Mouse (Mus musculus): ENCODE data around the gene Lrwd1. TPM values are rescaled to one million over a fixed set of nuclear protein-coding genes. Genes with fewer than 3 reads are reported as not detected.
A peak's percentile ranks its signal among the peaks of the same experiment; 100 is the strongest.

Gene Lrwd1
- 34.5 and 36.6 TPM in 2 replicates for polyA plus RNA-seq (2016; fragmentation: Nextera tagmentation; extraction: Ambion mirVana)

DNA sequence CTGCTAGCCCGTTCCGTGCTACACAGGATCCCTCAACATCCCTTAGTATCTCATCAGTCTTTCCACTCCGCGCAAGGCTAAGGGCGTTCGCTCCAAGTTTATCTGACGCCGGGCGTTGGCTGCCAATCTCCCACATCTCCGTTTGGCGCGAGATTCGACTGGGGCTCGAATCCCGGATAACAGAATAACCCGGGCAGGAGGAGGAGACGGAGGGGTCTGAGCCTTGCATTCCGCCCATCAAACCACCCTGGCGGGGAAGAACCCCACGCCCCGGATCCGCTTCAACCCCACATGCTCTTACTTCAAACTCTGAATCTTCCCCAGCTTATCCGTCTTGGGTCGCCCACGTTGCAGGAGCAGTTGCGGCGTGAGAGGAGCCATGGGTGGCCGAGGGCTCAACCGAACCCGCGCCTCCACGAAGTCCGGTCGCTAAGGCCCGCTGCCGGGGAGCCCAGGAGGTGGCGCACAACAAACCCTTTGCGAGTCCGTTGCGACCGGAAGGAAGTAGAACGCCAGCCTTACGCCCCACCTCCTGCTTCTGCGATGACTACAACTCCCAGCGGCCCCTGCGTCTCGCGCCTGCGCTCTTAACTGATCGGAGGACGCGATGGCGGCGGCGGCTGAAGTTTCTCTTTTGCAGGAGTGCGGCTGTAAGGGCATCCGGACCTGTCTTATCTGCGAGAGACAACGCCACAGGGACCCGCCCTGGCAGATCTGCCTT is at the start of gene Lrwd1, which contains the start of gene Alkbh4:
Gene Lrwd1 (minus strand): TSS at position 504 of the 721 bp plus-strand sequence.
Gene Alkbh4 (plus strand): TSS at position 576 of the 721 bp plus-strand sequence.
- H3K27ac ChIP-seq, result peak within 1 kb of the TSS; percentile 60
- peaks cover 19% of the 10 kb centered on the region for H3K4me1 ChIP-seq
- no peaks in the 10 kb centered on the region for H3K9me3 ChIP-seq (replicated peaks)
- H3K4me2 ChIP-seq (replicated peaks), result peak within 1 kb of the TSS; percentile 90
- H3K4me3 ChIP-seq, result peak within 1 kb of the TSS; percentile 64
- ATAC-seq (ENCODE audit: low FRiP score), result peak; percentile 92
- WGBS, result under 1% methylated on average over 60 of the region's 60 CpGs
- peak within 1 kb of the TSS; percentile 74 for H3K9ac ChIP-seq
- no peaks in the 10 kb centered on the region for H3K27me3 ChIP-seq
- peaks cover 36% of the 10 kb centered on the region for H3K36me3 ChIP-seq

DNA sequence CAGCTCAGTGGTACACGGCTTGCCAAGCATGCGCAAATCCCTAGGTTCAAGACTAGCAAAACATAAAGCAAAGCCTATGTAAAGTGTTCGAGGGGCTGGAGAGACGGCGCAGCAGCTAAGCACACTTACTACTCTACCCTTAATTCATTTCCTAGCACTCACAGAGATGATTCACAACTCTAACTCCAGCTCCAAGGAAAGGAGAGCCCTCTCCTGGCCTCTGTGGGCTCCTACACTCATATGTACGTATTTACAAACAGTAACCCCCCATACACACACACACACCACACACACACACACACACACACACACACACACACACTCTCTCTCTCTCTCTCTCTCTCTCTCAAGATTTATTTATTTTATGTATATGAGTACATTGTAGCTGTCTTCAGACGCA is 47.9 kb upstream of the Lrwd1 start:
- Histone ChIP-seq H3K4me3 (no peak overlapping the region), H3K9me3 (replicated peaks) (no peaks in the 10 kb centered on the region), H3K4me2 (replicated peaks) (no peak overlapping the region), H3K27me3 (no peaks in the 10 kb centered on the region), H3K36me3 (peaks cover 74% of the 10 kb centered on the region), H3K9ac (no peak overlapping the region), H3K4me1 (no peaks in the 10 kb centered on the region), H3K27ac (no peak overlapping the region)
- WGBS, result 93% methylated on average over 7 of the region's 7 CpGs
- ATAC-seq (ENCODE audit: low FRiP score), result no peak

DNA sequence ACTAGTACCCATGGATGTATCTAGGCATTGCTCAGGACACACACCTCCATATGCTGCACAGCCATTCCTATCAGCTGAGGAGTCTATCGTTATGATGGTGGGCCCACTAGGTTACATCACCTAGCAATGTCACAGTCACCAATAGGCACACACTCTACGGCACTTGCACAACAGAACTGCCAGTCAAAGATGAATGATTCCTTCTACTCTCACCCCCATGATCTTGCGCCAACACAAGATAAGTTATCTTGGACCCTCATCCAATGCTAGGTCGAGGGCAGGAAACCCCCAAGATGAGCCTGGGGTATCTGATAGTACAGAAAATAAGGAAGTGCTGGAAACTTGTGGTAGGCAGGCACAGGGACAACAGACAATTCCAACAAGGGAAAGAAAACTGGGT is 47.0 kb upstream of the Lrwd1 start:
- no peak for ATAC-seq (ENCODE audit: low FRiP score)
- Histone ChIP-seq H3K9ac (no peak overlapping the region), H3K4me2 (replicated peaks) (no peak overlapping the region), H3K4me1 (no peaks in the 10 kb centered on the region), H3K36me3 (peaks cover 74% of the 10 kb centered on the region), H3K27ac (no peak overlapping the region), H3K4me3 (no peak overlapping the region), H3K27me3 (no peaks in the 10 kb centered on the region), H3K9me3 (replicated peaks) (no peaks in the 10 kb centered on the region)
- 87% methylated on average over 4 of the region's 4 CpGs for WGBS

DNA sequence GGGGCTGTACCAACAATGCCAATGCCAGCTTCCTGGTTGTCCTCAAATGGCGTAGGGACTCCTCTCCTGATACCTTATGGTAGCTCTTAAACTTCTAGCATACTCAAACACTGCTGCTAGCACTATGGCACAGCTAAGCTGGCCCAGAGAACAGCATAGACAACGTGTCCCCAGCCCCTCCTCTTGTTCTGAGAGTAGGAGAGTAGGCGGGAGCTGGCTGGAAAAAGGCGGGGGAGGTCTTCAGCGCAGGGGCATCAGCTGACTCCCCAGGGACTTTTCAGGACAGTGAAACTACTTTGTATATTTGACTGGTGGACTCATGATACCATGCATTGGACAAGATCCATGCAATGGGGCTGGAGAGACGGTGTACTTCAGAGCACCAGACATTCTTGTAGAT is 46.2 kb upstream of the Lrwd1 start:
- Histone ChIP-seq H3K36me3 (peaks cover 78% of the 10 kb centered on the region), H3K4me3 (no peak overlapping the region), H3K27me3 (no peaks in the 10 kb centered on the region), H3K27ac (no peak overlapping the region), H3K9ac (no peak overlapping the region), H3K4me1 (no peaks in the 10 kb centered on the region), H3K9me3 (replicated peaks) (no peaks in the 10 kb centered on the region), H3K4me2 (replicated peaks) (no peak overlapping the region)
- ATAC-seq (ENCODE audit: low FRiP score), result no peak
- WGBS, result 91% methylated on average over 6 of the region's 6 CpGs

DNA sequence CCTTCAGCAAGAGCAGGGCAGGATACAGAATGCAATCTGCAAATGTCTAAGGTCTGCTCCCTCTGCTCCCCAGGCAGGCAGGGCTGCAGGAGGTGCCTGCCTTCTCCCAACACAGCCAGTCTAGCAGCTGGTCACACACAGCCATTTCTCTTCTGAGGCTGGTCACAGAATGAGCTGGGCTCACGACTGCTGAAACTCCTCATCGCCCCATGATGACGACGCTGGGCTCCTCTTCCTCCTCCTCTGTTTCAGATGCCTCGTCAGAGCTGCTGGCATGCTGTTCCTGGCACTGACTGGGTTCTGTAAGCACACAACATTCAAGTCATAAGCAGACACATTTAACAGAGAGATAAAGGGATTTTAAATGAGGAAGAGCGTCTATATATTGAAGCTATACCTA is 45.3 kb upstream of the Lrwd1 start:
- Histone ChIP-seq H3K4me3 (no peak overlapping the region), H3K4me1 (no peaks in the 10 kb centered on the region), H3K27me3 (no peaks in the 10 kb centered on the region), H3K4me2 (replicated peaks) (no peak overlapping the region), H3K9me3 (replicated peaks) (no peaks in the 10 kb centered on the region), H3K36me3 (peaks cover 77% of the 10 kb centered on the region), H3K27ac (no peak overlapping the region), H3K9ac (no peak overlapping the region)
- 90% methylated on average over 6 of the region's 6 CpGs for WGBS
- ATAC-seq (ENCODE audit: low FRiP score), result no peak

DNA sequence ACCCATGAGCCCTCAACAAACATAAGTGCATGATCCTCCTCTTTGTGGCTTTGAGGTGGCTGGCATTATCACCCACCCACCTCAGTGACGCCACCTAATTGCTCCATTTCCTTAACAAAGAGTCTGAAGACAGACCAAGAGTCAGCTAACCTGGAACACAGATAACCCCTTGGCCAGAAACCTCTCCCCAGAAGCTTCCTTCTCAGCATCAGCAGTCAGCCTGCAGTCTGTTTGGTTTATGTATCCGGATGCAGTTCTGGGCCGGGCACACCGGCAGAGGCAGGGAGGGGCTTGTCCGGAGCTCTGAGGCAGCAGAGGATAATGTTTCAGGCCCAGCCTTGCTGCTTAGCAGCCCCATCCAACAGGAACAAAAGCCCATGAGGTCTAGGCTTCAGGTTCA is 43.7 kb upstream of the Lrwd1 start:
- Histone ChIP-seq H3K4me2 (replicated peaks) (no peak overlapping the region), H3K9ac (no peak overlapping the region), H3K27ac (no peak overlapping the region), H3K9me3 (replicated peaks) (no peaks in the 10 kb centered on the region), H3K27me3 (no peaks in the 10 kb centered on the region), H3K4me1 (no peaks in the 10 kb centered on the region), H3K4me3 (no peak overlapping the region), H3K36me3 (peaks cover 67% of the 10 kb centered on the region)
- WGBS, result 78% methylated on average over 5 of the region's 5 CpGs
- ATAC-seq (ENCODE audit: low FRiP score), result no peak

DNA sequence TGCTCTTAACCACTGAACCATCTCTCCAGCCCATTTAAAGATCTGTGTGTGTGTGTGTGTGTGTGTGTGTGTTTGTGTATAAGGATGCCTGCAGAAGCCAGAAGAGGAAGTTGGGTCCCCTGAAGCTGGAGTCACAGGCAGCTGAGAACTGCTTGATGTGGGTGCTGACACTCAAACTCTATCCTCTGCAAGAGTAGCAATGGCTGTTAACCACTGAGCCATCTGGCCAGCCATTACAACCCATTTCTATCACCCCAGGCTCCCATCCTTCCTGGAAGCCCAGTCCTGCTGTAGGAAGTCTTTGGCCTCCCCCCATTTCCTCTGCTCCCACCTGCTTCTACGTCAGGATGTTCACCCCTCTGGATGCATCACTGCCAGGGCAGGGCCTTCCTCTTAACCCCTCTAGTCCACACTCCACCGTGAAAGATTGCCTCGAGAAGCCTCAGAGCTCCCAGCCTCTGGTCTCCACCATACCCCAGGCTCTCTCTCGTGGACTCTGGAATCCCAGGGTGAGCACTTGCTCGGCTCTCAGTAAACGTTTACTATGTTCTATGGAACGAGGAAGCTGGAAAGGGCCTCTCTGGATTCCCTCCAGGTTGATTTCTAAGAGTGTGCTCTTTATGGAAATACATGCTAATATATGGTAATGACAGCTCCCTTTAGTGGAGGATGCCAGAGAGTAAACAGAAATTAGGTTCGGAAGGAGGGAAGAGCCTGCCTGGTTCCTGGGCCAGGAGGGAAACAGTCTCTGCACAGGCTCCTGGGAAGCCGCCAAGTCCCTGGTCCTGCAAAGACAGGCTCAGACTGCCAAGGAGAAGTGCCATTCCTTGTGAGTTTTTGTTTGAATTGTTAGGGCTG is 38.0 kb upstream of the Lrwd1 start:
- Histone ChIP-seq H3K27ac (no peak overlapping the region), H3K4me3 (no peak overlapping the region), H3K9ac (no peak overlapping the region), H3K36me3 (peaks cover 19% of the 10 kb centered on the region), H3K9me3 (replicated peaks) (no peaks in the 10 kb centered on the region), H3K4me1 (peaks cover 21% of the 10 kb centered on the region), H3K4me2 (replicated peaks) (no peak overlapping the region), H3K27me3 (peaks cover 10% of the 10 kb centered on the region)
- no peak for ATAC-seq (ENCODE audit: low FRiP score)
- 61% methylated on average over 9 of the region's 9 CpGs for WGBS

DNA sequence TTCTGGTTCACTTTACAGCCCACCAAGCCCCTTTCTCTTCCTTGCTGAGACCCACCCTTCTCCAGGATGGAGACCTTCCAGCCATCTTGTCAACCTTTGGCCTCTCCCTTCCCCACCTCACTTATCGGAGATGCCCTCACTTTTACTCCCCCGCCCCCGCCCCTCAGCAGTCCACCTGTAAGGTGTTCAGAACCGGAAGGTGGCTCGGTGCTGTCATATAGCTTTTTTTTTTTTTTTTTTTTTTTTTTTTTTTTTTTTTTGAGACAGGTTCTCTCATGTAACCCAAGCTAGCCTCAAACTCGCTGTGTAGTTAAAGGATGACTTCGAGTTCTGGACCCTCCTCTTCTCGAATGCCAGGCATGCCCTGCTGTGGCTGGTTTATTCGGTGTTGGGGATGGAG is 37.1 kb upstream of the Lrwd1 start:
- H3K27me3 ChIP-seq, result peaks cover 10% of the 10 kb centered on the region
- peaks cover 6% of the 10 kb centered on the region; the same call in 1 of the 2 replicates for H3K9me3 ChIP-seq (replicated peaks)
- WGBS, result 86% methylated on average over 9 of the region's 9 CpGs
- H3K27ac ChIP-seq, result no peak overlapping the region
- no peak overlapping the region for H3K9ac ChIP-seq
- H3K4me2 ChIP-seq (replicated peaks), result no peak overlapping the region
- peaks cover 17% of the 10 kb centered on the region for H3K36me3 ChIP-seq
- peaks cover 21% of the 10 kb centered on the region for H3K4me1 ChIP-seq
- H3K4me3 ChIP-seq, result no peak overlapping the region
- ATAC-seq (ENCODE audit: low FRiP score), result no peak

DNA sequence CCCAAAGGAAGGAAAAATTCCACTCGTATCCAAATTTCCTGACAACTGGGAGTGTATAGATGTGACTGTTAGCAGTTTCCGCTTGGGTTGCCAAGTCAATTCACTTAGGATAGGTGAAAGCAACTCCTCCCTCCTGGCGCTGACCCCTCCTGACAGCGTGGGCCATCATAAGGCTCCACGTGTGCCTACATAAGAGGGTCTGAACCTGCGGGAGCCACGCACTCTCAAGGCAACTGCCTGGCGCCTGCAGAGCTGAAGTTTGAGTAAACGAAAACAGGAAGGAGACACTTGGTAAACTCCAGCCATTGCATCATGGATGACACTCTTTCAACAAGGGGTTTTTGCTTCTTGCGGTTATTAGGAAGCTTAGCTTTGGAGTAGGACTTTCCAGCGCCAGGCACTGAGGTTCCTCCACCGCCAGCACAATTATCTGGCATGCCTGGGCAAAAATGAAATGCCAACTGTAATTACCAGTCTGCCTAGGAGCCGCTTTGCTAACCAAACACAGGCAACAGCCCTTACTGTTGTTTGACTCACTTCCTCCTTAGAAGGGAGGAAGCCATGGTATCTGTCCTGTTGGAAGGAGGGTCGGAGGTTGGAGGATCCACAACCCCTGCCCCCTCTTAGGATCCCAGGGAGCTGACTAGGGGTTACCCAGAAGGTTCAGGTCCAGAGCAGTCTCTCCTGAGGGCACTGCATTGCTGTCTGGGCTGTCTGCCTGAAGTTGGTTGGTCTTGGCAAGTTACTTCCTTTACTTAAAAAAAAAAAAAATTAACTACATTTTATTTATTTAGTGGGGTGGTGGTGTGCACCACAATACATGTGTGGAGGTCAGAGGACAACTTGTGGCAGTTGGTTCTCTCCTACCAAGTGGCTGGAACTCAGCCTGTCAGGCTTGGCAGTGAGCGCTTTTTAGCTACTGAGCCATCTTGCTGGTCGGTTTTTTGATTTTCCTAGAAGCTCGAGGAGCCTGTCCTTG is 35.8 kb upstream of the Lrwd1 start:
- peak overlapping the region; percentile 76; the same call in 1 of the 2 replicates for H3K27ac ChIP-seq
- no peak for ATAC-seq (ENCODE audit: low FRiP score)
- H3K9me3 ChIP-seq (replicated peaks), result peaks cover 8% of the 10 kb centered on the region; the same call in 1 of the 2 replicates
- H3K9ac ChIP-seq, result peak overlapping the region; percentile 79; the same call in 1 of the 2 replicates
- H3K4me2 ChIP-seq (replicated peaks), result peak overlapping the region; percentile 90
- peaks cover 21% of the 10 kb centered on the region for H3K4me1 ChIP-seq
- peaks cover 10% of the 10 kb centered on the region; the same call in 1 of the 2 replicates for H3K36me3 ChIP-seq
- peak overlapping the region; percentile 63 for H3K4me3 ChIP-seq
- 40% methylated on average over 17 of the region's 17 CpGs for WGBS
- peaks cover 10% of the 10 kb centered on the region for H3K27me3 ChIP-seq

DNA sequence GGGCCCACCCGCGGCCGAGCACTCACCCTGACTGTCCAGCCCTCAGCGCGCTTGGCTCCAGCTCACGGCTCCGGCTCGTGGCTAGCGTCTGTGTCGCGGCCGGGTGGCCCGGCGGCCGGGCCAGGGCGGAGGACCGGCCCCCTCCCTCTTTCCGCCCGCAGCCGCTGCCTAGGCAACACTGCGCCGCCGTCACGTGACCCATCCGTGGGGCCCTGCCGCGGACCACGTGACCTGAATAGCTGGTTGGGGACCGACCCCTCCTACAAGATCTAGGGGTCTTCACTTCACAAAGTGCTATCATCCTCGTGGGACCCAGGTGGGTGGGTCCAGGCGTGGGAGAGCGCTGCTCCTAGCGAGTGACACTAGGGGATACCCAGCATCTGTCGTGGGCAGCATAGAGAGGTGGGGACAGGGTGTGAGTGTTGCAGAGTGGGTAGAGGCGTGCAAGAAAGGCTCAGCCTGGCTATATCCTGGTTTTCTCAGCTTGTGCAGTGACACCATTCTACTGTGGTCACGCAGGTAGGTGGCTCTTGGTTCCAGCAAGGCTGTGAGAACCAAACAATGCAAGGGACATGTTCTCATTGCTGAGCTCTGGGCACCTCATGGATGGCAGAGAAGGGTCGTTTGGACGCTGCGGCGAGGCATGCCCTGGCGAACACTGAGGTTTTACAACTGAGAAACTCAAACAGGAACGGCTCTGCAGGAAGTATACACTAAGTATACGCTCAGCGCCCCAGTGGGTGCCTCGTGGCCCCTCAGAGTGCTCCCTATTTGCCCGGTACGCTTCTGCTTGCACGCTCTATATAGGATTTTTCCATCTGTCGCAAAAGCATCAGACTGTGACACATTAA is 34.9 kb upstream of the Lrwd1 start, which contains the start of gene Orai2:
Gene Orai2 (minus strand): TSS at position 202 of the 851 bp plus-strand sequence.
- Histone ChIP-seq H3K27me3 (peaks cover 10% of the 10 kb centered on the region), H3K36me3 (peaks cover 10% of the 10 kb centered on the region; the same call in 1 of the 2 replicates), H3K4me3 (peak within 1 kb of the TSS; percentile 63), H3K4me1 (peaks cover 21% of the 10 kb centered on the region), H3K27ac (peak within 1 kb of the TSS; percentile 76), H3K9me3 (replicated peaks) (peaks cover 8% of the 10 kb centered on the region; the same call in 1 of the 2 replicates), H3K9ac (peak within 1 kb of the TSS; percentile 79), H3K4me2 (replicated peaks) (peak within 1 kb of the TSS; percentile 90)
- ATAC-seq (ENCODE audit: low FRiP score), result peak; percentile 87
- 8% methylated on average over 41 of the region's 49 CpGs for WGBS
